Mouse (Mus musculus) spleen, postnatal 4 days (tissue): ENCODE measurements at regions not wholly inside any gene's neighbourhood (a gene's known extent, or its start where the extent isn't known, plus 50 kb on each side); places are given as distances from the start of the nearest gene placed in this dataset.

Source experiments
- DNase-seq, 2 experiments: peaks; one replicate each; pipeline ENCODE4 v3.0.0; 2022; ENCODE audit warnings: low spot score in 2 of 2

DNA sequence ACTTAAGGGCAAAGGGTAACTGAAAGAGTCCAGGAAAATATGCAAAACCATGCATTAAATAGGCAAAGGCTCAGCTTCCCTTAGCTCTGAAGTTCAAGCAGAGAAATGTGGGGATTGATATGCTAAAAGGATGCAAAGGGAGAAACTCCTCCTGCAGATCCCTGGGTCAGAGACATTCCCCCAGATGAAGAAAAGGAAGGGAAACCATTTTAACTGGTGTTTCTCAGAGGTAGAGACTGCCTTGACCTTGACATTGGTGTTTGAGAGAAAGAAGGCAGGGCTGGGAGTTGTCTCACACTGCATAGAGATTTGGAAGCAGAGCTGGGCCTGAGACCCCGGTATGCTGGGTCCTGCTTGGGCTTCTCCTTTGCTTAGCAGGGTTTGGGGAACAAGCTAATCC is 155.8 kb upstream of the 4930535I16Rik start:
- DNase-seq: no peak

GRCm38 (mm10) chr4:124064601-124065000 is 146.8 kb upstream of the 4930535I16Rik start:
- DNase-seq: no peak

GRCm38 (mm10) chr4:124063269-124064100 is 145.7 kb upstream of the 4930535I16Rik start:
- DNase-seq: no peak

DNA sequence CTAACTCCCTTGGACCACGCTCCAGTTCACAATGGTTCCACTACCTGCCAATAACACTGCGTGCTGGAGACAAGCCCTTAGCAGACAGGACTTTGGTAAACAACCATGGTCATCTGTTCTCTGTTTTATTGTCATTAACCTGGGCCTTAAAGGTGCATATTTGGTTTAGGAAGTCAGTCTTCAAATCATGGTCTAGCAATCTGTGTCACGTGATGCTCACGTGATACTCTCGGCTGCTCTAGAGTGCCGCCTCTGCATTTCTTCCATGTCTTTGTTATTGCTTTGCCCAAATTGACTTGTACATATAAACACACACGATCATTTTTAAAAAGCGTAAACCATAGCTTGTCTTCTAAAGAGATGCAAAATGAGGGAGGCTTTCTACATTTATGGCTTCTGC is 139.8 kb upstream of the 4930535I16Rik start:
- no peak for DNase-seq

DNA sequence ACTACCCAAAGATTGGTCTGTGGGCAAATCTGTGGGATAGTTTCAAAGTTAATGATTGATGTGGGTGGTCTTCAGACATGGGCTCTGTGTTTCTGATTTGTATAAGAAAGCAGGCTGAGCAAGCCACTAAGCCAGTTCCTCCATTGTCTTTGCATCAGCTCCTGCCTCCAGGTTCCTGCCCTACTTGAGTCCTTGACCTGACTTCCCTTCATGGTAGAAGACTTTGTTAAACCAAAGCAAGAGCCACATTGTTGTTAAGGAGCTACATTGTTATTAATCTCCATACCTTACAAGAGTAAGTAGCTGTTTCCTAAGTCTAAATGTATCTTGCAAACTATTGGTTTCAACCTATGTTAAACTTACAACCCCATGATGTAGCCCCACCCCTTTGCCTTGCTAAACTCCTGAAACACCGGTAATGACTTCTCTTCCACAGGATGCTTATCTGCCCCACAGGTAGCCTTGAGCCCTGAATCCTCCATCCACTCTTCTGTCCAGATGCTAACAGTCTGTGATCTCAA is 136.5 kb upstream of the 4930535I16Rik start:
- no peak for DNase-seq

- no peak for DNase-seq
Measured at GRCm38 (mm10) chr4:124053340-124054038, 135.7 kb upstream of the 4930535I16Rik start.

DNA sequence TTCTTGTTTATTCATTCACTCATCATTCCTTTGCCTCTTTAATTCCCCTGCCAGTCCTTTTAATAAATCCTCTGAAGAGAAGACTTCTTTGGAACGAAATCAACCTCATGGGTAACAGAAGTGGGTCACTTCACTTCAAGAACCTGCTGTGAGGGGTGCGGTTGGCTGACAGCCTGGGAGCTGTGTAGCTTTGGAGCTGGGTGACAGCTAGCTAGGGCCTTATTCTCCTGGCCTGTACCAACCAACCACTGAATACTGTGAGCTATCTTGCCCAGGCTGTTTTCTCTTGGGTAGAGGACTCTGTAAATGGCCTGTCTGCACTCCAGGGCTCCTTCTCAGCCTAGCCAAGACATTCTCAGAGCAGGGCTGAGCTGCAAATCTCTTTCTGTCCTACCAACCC is 134.6 kb upstream of the 4930535I16Rik start:
- no peak for DNase-seq

GRCm38 (mm10) chr4:124048348-124048831 is 130.6 kb upstream of the 4930535I16Rik start:
- DNase-seq: no peak

DNA sequence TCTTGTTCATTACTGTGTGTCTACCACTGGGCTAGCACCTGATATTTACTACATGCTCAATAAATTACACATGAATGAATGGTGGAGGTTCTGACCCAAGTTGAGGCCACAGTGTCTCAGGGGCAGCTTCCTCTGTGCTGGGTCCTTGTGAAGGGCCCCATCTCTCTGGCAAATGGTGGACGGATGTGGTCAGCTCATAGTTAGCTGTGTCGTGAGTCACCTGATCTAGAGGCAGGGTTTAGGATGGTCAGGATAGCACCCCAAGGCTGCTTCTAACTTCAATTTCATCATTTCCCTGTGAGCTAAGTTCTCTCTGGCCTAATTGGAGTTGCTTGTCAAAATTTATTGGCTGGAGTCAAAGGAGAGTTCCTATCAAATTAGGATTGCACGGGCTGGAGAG is 130.1 kb upstream of the 4930535I16Rik start:
- no peak for DNase-seq

DNA sequence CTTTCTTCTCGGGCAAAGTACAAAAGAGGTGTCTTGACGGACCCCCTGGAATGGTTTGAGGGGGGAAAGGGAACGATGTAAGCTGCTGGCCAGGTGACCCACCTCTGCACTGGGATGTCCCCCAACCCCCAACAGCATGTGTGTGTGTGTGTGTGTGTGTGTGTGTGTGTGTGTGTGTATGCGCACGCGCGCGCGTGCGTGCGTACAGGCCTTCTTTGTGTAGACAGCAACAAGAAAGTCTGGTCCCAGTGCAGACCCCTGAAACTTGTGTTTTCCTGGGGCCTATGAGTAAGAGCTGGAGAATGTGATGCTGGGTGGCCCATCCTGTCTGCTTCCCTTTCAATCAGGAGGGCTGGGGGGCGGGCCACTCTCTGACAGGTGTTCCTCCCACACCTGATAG is 118.7 kb upstream of the 4930535I16Rik start:
- no peak for DNase-seq

GRCm38 (mm10) chr4:124035657-124036061 is 117.8 kb upstream of the 4930535I16Rik start:
- DNase-seq: no peak

- no peak for DNase-seq
Measured at GRCm38 (mm10) chr4:124035192-124035591, 117.4 kb upstream of the 4930535I16Rik start.

DNA sequence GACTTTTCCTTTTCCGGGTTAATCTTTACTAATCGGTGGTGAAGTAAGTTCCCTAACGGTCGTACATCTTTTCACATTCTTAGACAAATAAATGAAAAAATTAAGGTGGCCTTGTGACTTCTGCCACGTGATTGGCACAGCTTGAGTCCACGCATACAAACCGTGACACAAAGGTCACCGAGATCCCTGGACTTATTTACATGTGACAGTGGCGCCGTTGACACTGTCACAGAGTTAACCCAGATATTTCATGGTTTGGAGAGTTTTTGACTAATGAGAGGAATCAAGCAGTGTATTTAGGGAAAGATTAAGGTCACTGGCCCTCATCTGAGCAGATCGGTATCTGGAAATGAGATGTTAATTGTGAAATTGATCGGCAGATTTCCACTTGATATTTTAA is 110.2 kb upstream of the 4930535I16Rik start:
- no peak for DNase-seq

DNA sequence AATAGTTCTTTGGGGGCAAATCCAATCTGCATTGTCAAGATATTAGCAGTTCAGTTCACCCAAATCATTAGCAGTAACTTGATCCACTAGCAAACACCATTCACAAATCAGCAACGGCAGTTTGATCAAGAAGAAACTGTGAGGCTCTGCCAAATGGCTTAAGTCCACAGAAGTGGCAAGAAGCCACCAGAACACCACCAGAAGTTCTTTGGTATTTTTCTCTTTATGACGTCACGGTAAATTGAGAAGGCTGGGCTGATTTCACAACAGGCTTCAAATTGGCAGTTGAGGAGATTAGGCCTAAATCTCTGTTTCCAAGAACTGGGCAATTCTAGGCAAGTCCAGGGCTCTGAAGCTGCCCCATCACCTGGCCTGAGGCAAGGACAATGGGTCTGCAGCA is 98.6 kb upstream of the 4930535I16Rik start:
- no peak for DNase-seq

- DNase-seq: no peak
Measured at GRCm38 (mm10) chr4:124015323-124015722, 97.5 kb upstream of the 4930535I16Rik start.

- no peak for DNase-seq
Measured at GRCm38 (mm10) chr4:124012406-124012805, 94.6 kb upstream of the 4930535I16Rik start.

GRCm38 (mm10) chr4:124008725-124009124 is 90.9 kb upstream of the 4930535I16Rik start:
- DNase-seq: no peak

DNA sequence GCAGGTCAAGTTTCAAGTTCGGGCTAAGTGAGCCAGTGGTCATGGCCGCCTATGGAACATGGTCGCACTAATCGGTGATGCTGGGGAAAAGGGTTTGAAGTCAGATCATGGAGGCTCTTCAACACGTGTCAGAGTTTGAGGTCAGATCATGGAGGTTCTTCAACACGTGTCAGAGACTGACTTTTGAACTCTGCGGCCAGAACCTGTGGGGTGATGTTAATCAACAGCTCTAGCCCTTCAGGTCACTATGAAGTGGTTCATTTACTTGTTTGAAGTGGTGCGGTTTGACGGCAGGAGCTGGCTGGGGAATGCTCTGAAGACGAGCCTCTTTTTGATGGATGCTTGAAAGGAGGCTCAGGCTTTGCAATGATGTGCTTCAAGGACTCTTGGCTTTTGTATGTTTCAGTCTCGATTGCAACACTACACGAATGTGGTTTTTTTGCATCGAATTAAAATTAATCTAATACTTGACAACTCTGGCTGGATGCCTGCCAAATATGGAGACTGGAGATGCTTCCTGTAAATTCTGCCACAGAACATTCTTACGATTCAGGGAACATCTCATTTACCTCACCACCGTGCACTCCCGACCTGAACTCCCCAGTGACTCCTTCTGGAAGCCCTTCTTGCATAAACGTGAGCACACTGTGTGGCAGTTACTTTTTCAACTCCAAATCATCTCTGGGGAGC is 87.9 kb upstream of the 4930535I16Rik start:
- no peak for DNase-seq

- no peak for DNase-seq
Measured at GRCm38 (mm10) chr4:124002760-124003159, 84.9 kb upstream of the 4930535I16Rik start.

- no peak for DNase-seq
Measured at GRCm38 (mm10) chr4:124002105-124002504, 84.3 kb upstream of the 4930535I16Rik start.

DNA sequence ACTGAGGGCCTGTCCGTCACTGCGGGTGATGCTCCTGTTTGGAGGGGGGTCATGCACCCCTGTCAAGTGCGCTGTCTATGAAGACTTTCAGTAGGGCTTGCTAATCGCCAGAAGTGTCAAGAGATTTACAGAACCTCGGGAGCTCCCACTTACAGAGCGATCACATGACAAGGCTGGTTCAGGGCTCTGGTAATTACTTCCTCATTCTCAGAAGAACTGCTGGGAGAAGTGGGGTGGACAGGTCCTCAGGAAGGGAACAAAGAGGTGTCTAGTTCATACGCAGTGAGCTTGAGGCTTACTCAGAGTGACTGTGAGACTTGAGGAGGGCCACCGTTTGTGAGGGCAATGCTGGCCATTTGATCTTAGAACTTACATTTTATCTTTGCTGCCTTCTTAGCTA is 78.0 kb upstream of the 4930535I16Rik start:
- DNase-seq: no peak

- DNase-seq: no peak
Measured at GRCm38 (mm10) chr4:123991223-123991622, 73.4 kb upstream of the 4930535I16Rik start.
